Mouse (Mus musculus): ENCODE data around the gene Acsm2.

The Acsm2 gene

GRCm38 (mm10) chr7:119554040-119554439, at the start of gene Acsm2:
Gene Acsm2, plus strand, starts transcription at chr7:119554340.
- no peak for DNase-seq (ENCODE audit: low spot score)

GRCm38 (mm10) chr7:119511143-119511542, 43.0 kb upstream of the Acsm2 start:
- DNase-seq (ENCODE audit: low spot score): no peak

DNA sequence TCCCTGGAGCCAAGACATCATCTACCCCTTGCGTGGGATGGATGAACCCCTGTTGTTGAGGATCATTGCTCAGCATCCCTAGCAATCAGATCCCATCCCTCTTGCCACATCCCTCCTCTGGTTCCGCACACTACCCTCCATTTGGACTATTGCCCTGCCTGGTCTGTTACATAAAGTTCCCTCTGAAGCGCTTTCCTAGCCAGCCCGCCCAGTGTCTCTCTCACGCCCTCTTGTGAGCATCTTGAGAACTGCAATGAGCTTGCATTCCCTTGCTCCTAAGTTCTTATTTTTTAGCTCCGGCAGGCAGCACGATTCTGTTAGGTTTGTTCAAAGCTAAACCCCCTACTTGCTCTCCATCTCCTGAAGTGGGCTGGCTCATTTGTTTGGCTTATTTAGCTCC, 41.1 kb upstream of the Acsm2 start:
- peak; percentile 20 for DNase-seq (ENCODE audit: low spot score)

DNA sequence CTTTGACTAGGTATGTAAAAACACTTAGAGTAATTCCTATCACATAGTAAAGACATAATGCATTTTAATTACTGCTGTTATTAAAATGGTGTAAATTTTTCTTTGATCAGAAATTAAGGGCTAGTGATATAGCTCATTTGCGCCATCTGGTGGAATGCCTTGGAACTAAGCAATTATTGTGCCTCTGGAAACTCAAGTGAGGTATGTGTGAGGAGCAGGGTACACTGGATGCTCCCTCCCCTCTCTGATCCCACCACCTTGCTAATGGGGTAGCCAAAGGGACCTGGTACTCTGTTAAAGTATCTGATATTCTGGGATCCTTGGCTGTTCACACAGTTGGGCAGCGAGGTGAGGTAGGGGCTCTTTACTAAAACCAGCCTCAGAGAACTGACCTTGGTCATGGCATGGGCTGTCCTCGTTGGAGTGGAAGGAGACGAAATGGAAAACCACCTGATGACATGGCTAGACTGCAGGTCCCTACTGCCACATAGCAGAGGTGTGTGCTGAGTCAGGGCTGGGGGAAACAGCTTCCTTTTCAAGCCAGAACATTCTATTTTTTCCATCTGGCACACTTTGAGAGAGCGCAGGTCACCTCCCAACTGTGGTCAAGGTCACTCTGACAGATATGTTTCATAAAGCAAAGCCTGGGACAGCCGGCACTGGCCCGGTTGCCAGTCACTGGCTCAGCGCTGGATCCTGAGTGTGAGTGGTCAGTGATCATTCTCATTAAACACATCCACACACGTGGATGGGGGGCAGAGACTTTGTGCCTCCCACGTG, 38.5 kb upstream of the Acsm2 start:
- peak; percentile 69 for DNase-seq (ENCODE audit: low spot score)

GRCm38 (mm10) chr7:119516272-119516558, 37.9 kb upstream of the Acsm2 start:
- no peak for DNase-seq (ENCODE audit: low spot score)

- DNase-seq (ENCODE audit: low spot score): no peak
Measured at GRCm38 (mm10) chr7:119519163-119519562, 35.0 kb upstream of the Acsm2 start, which contains the start of gene Acsm5. Gene Acsm5, plus strand, starts transcription at chr7:119519463.

DNA sequence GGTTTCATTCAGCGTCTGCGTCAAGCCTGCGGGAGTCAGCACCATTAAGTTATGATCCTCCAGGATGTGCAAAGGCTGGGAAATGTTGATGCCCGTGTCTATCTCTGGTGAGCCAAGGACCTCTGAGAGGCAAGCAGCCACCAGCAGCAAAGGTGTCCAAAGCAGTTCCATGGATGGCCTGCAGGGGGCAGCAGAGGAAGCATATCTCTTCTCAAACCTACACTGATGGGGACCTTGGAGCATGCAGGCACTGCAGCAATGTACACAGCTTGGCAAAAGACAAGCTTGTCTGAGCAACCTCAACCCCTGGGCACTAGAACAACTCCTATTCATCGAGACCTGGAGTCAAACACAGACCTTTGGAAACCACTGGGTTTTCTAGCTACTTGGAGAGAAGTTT, 34.5 kb upstream of the Acsm2 start:
- peak; percentile 77 for DNase-seq (ENCODE audit: low spot score)

DNA sequence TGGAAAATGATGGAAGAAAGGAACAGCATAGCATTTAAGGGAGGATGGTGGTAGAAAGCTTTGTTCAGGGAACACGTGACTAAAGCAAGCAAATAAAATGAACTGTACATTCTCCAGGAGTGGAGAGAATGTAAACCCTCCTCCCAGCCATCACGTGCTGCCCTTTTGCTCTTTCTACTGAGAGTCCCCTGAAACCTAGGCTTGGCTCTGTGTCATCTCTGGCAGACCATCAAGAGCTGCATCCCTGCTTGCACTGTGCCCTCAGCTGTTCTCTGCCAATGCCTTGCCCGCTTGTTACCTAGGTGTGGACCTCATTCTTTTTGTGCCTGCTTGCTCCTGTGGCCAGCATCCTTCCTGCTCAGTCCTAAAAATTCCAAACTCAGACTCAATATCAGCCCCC, 32.3 kb upstream of the Acsm2 start:
- DNase-seq (ENCODE audit: low spot score): no peak

- DNase-seq (ENCODE audit: low spot score): no peak
Measured at GRCm38 (mm10) chr7:119522385-119522784, 31.8 kb upstream of the Acsm2 start.

DNA sequence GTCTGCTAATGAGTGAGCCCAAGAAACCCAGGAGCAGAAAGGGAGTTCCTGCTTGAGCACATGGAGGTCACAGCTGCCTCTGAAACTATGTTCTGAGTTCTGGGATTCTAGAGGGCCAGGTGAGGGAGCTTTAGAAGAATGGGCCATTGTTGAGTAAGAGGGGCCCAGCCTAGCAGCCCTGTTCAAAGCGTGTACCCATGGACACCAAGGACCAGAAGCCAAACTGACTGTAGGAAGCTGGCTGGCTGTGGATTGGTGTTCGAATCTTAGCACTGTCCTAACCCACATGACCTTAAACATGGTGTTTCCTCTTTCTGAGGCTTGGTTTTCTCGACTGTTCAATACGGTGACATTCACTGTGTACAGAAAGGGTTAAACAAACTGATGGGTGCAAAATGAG, 30.8 kb upstream of the Acsm2 start, which contains the start of gene Pdilt:
Gene Pdilt (minus strand): TSS at position 101 of the 400 bp plus-strand sequence.
- no peak for DNase-seq (ENCODE audit: low spot score)

DNA sequence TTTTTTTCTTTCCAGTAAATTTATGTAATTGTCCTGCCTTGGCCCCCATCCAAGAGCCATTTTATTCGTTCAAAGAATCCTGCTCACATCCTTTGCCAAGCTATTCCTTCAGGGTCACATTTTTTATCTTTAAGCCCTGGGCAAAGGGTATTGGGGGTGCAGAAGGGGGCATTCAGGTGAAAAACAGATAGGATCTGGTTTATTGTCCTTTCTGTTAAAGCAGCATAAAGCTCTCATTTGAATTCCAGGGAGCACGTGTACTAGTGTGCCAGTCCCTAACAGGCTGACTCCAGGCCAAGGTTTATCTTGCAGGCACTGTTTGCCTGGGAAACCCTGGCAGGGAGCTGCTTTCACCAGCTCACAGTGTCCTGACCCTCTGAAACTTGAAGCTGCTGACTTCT, 28.3 kb upstream of the Acsm2 start:
- DNase-seq (ENCODE audit: low spot score): no peak

DNA sequence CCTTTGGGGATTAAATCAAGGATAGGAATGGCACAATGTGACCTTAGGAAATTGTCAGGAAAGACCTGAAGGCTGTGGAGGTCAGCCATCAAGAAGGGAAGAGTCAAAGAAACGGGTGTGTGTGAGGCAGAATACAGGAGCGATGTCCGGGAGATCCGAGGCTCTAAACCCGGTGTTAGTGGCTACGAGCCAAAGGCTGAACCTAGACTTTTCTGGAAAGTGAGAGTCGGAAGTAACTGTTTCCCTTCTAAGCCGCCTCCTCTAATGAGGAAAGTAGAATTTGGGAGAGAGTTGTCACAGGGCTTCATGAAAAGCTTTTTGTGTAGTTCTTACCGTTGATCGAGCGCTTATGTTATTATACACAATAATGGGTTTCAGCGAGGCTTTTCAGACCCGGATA, 27.7 kb upstream of the Acsm2 start:
- DNase-seq (ENCODE audit: low spot score): no peak

DNA sequence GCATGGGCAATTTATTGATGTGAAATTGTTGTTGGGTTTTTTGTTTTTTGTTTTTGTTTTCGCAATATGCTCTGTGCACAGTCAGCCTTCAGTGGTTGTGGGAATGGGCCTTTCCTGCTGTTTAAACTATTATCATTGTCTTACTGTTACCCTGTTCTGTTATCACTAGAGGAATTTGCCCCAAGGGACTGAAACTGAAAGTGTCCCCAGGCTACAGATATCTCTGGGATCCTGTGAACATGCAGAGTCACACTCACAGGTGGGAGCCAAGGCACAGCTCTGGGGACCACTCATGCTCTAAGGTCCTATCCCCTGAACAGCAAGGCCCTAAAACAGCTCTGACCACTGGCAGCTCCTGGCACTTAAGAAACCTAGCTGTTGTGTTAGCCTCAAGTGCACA, 27.0 kb upstream of the Acsm2 start:
- DNase-seq (ENCODE audit: low spot score): no peak

DNA sequence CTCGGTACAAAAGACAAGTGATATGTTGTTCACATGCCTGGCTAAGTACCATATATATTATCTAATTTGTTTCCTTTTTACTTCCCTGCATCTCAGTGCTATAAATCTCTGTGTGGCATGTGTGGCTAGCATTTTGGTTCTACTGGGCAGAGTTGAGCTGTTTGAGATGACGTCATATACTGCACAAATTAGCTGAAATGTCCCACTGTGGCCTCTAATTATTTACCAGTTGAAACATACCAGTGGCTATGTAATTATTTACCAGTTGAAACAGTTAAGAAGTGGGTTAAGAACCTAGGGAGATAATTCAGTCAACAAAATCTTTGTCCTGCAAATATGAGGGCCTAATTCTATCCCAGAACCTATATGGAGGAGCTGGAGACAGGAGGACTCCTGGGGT, 26.6 kb upstream of the Acsm2 start:
- DNase-seq (ENCODE audit: low spot score): no peak

DNA sequence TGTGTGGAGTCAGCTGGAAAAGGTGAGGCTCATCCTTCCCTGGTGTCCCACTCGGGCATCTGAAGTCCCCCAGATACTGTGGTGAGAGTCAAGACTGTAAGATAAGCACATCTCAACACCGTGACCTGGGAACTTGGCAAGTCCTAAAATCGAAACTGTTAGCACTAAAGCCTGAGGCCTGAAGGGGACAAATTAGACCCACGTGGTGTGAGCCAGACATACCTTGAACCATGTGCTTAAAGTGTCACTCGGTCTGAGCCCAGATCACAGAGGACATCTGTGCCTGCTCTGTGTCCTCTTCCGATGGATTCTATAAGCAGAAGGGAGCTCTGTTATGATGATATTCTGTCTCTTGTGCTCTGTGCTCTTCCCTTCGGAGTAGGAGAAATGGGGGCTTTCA, 25.5 kb upstream of the Acsm2 start:
- no peak for DNase-seq (ENCODE audit: low spot score)

GRCm38 (mm10) chr7:119532924-119533323, 21.2 kb upstream of the Acsm2 start:
- no peak for DNase-seq (ENCODE audit: low spot score)

DNA sequence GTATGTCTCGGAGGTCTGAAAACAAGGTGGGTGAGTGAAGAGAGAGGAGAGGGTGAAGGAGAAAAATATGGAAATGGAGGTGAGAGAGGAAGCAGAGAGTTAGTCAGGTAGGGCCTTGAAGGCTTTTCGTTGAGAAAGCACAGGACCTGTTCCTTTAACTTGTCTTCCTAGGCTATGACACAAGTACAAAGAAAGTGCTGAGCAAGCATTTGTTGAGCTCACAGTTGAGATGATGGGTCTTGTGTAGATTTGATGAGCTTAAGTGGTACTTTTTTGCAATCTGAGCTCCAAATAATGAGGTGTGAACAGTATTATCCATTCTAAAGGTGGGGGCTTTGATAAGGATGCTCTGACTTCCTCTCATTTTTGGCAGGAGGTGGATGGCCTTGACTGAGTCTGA, 19.8 kb upstream of the Acsm2 start:
- DNase-seq (ENCODE audit: low spot score): no peak

- DNase-seq (ENCODE audit: low spot score): no peak
Measured at GRCm38 (mm10) chr7:119542445-119542844, 11.7 kb upstream of the Acsm2 start.

- no peak for DNase-seq (ENCODE audit: low spot score)
Measured at GRCm38 (mm10) chr7:119545572-119545971, 8.6 kb upstream of the Acsm2 start.

- no peak for DNase-seq (ENCODE audit: low spot score)
Measured at GRCm38 (mm10) chr7:119550471-119551222, 3.5 kb upstream of the Acsm2 start.

- DNase-seq (ENCODE audit: low spot score): no peak
Measured at GRCm38 (mm10) chr7:119559789-119560451, 5.8 kb downstream of the Acsm2 start.

GRCm38 (mm10) chr7:119560452-119560835, 6.3 kb downstream of the Acsm2 start:
- DNase-seq (ENCODE audit: low spot score): no peak

DNA sequence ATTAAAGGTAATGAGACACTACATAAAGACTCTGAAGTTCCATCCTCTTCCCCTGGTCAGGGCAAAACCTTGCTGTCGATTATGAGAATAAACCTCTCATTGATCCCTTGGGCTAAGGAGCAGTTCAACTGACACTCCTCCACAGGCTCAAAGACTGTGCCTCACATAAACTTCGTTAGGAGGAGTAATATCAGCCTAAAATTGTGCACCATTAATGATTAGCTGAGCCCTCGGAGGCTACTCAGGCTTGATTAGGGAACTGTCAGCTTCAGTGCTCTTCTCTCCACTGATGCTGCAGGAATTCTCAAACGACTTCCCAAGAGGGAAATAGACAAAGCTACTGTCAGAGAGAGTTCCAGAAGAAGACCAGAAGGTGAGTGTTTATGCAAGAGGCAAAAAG, 7.3 kb downstream of the Acsm2 start:
- no peak for DNase-seq (ENCODE audit: low spot score)
